Comparison of ENCODE assay signal across 8 mouse cellular contexts in the genomic region with DNA sequence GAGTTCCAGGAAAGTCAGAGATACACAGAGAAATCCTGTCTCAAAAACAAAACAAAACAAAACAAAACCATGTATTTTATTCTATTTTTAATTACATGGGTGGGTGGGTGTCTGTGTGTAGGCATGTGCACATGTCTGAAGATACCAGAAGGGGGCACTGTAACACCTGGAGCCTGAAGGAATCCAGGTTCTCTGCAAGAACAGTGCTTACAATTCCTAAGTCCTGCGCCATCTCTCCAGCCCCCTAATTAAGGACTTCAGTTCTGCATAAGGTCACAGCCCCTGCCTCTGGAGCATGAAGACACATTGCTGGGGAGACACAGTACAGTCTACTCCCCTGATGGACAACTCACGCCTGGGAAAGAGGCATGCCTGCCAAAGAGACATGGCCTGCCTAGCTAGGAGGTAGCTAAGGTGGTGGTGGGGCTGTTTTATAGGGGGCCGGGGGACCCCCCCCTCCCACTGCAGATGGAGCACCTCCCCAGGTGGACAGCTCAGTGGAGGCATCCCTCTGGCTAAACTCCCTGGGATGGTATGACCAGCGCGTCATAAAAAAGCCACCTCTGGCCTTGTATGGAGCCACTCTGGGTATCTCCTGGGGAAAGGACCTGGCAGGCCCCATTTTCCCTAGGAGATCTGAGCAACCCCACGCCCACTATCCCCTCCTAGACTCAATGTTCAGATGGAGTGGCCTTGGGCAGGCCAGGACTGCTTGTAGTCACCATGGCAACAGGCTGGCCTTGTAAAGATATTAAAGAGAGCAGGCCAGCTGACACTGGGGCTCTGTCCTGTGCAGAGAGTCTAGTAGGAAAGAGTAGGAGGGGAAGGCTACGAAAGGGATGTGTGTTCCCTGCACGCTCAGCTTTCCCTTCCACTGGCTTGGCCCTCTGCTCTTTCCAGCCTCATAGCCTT. TPM values are rescaled to one million over a fixed set of nuclear protein-coding genes. Genes with fewer than 3 reads are reported as not detected.
DNase-seq lines count a peak whose midpoint lies in the region; ATAC-seq and TF ChIP-seq lines count a peak whose summit lies in the region.

No protein-coding gene starts in this region.

- no peak overlapping the region for H3K27ac ChIP-seq in kidney, postnatal 0 days

- peak; percentile 58; the same call in 1 of the 2 replicates for ATAC-seq in erythroblast, adult 5-6 weeks (replicated peaks; ENCODE audit: low FRiP score, poor library complexity, severe bottlenecking)
- ATAC-seq in kidney, postnatal 0 days (replicated peaks; ENCODE audit: low FRiP score, low read depth) = no peak; the same call in 1 of the 2 replicates

- 65% methylated on average over 8 of the region's 8 CpGs for WGBS in kidney, postnatal 0 days

- TF ChIP-seq CTCF in kidney, postnatal 0 days (IDR thresholded peaks at IDR 0.05; ENCODE audit: low read depth) = peak; percentile 76

- no peaks in the 10 kb centered on the region for H3K27me3 ChIP-seq in kidney, postnatal 0 days (ENCODE audit: insufficient read depth, low read length)

- no peaks in the 10 kb centered on the region for H3K36me3 ChIP-seq in kidney, postnatal 0 days (ENCODE audit: insufficient read depth, low read length)

- no peak overlapping the region for H3K4me3 ChIP-seq in kidney, postnatal 0 days (replicated peaks; ENCODE audit: low read depth, low read length)

- H3K4me2 ChIP-seq in kidney, postnatal 0 days (ENCODE audit: low read length) = no peak overlapping the region

- no peak overlapping the region for H3K9ac ChIP-seq in kidney, postnatal 0 days (ENCODE audit: low read depth, low read length)

- no peaks in the 10 kb centered on the region; the same call in 1 of the 2 replicates for H3K4me1 ChIP-seq in kidney, postnatal 0 days (replicated peaks; ENCODE audit: insufficient read depth, low read length)

- peak; percentile 65 for DNase-seq in ovary, postnatal 36 days (ENCODE audit: low spot score)
- DNase-seq in ovary, postnatal 14 days (ENCODE audit: low spot score) = no peak
- DNase-seq in adrenal gland, adult 2 months = peak; percentile 82
- peak; percentile 71 for DNase-seq in kidney, postnatal 0 days (ENCODE audit: low spot score)
- peak; percentile 51 for DNase-seq in lung, postnatal 36 days
- peak; percentile 32 for DNase-seq in telencephalon, adult 2 months (ENCODE audit: low read depth, low spot score)
- DNase-seq in cerebellum, adult 11 months = no peak

- no peaks in the 10 kb centered on the region for H3K9me3 ChIP-seq in kidney, postnatal 0 days (replicated peaks; ENCODE audit: low read length)

RNA-seq across cellular contexts. Expression of gene Crtc1, which starts 23.6 kb away (rescaled TPM):
- 10 to 100 TPM; 20.6 to 25.0 TPM for total RNA-seq in adrenal gland, adult 2 months (2021)
- 48.5 and 50.5 TPM in 2 replicates for polyA plus RNA-seq in adrenal gland, adult 2 months (2012; rRNA removed)
- total RNA-seq in erythroblast, adult 5-6 weeks (2015; ENCODE audit: low replicate concordance) = 4.2 and 4.4 TPM in 2 replicates
- total RNA-seq in erythroblast, adult 5-6 weeks (2017; ENCODE audit: low replicate concordance) = 1.7 and 2.0 TPM in 2 replicates
- polyA plus RNA-seq in kidney, postnatal 0 days (2015; fragmentation: Nextera tagmentation; extraction: Ambion mirVana) = 13.6 and 14.6 TPM in 2 replicates

RNA-seq across cellular contexts. Expression of gene Comp, which starts 42.4 kb away (rescaled TPM):
- under 1 TPM; 0.14 to 0.35 TPM for total RNA-seq in adrenal gland, adult 2 months (2021)
- 0.38 and 0.44 TPM in 2 replicates for polyA plus RNA-seq in adrenal gland, adult 2 months (2012; rRNA removed)
- not detected in 2 replicates for total RNA-seq in erythroblast, adult 5-6 weeks (2015; ENCODE audit: low replicate concordance)
- total RNA-seq in erythroblast, adult 5-6 weeks (2017; ENCODE audit: low replicate concordance) = 0.43 TPM in 1 of 2 replicates, not detected in the other
- 0.24 and 0.28 TPM in 2 replicates for polyA plus RNA-seq in kidney, postnatal 0 days (2015; fragmentation: Nextera tagmentation; extraction: Ambion mirVana)

Comparison
In these comparisons a context has a peak if more than half of its experiments do, and no peak if none do; other contexts are left out.
1. DNase-seq: peak in ovary, postnatal 36 days (single experiment), adrenal gland, adult 2 months (single experiment), kidney, postnatal 0 days (single experiment), lung, postnatal 36 days (single experiment) and telencephalon, adult 2 months (single experiment); none in ovary, postnatal 14 days (single experiment) and cerebellum, adult 11 months (single experiment).
2. RNA of gene Crtc1, which starts 23.6 kb away (total RNA-seq): 20.6 to 25.0 TPM in adrenal gland, adult 2 months; 1.7 to 4.4 TPM in erythroblast, adult 5-6 weeks; every median in the first group is over 4 times any median in the second.